Mouse (Mus musculus): ENCODE data around the gene Abhd6.

GRCm38 (mm10) chr14:7960616-7961015 lies 42.1 kb upstream of the Abhd6 start:
- TF ChIP-seq POLR2A (IDR thresholded peaks at IDR 0.05; ENCODE audit: low read depth, low read length) = no peak
- TF ChIP-seq CTCF (IDR thresholded peaks at IDR 0.05; ENCODE audit: extremely low read depth, insufficient read length, insufficient replicate concordance, low read depth, low read length) = no peak

All from small intestine, adult 2 months (tissue).